Mouse (Mus musculus) heart, embryonic 11.5 days (tissue): ENCODE data around the gene Sema6d. TPM values are rescaled to one million over a fixed set of nuclear protein-coding genes. Genes with fewer than 3 reads are reported as not detected.

Source experiments
- ATAC-seq: fragments of 200-750 bp; cut with Nextera tagmentation; replicated peaks from 2 replicates; pipeline ENCODE4 v1.8.0; 2017; ENCODE audit warnings: moderate library complexity; ENCODE audit not compliant: insufficient number of reproducible peaks, low FRiP score, low TSS enrichment
- H3K27ac ChIP-seq: fragments of 300-500 bp; sonication (generic); 2 replicates; pipeline ENCODE4 v1.5.1; 2014; ENCODE audit warnings: mild to moderate bottlenecking, low read depth, low read length
- H3K27me3 ChIP-seq: fragments of 300-500 bp; sonication (generic); 2 replicates; pipeline ENCODE4 v1.6.1; 2014; ENCODE audit warnings: mild to moderate bottlenecking, low read length, mixed read lengths; ENCODE audit not compliant: control insufficient read depth, insufficient read depth
- H3K36me3 ChIP-seq: fragments of 300-500 bp; sonication (generic); 2 replicates; pipeline ENCODE4 v1.6.1; 2014; ENCODE audit warnings: mild to moderate bottlenecking, low read length, moderate library complexity, mixed read lengths; ENCODE audit not compliant: control insufficient read depth, insufficient read depth
- H3K4me1 ChIP-seq: fragments of 300-500 bp; sonication (generic); 2 replicates; pipeline ENCODE4 v1.6.1; 2014; ENCODE audit warnings: low read length; ENCODE audit not compliant: control insufficient read depth, insufficient read depth
- H3K4me2 ChIP-seq: fragments of 300-500 bp; sonication (generic); 2 replicates; pipeline ENCODE4 v1.6.1; 2014; ENCODE audit warnings: mild to moderate bottlenecking, moderate library complexity
- H3K4me3 ChIP-seq: fragments of 300-500 bp; sonication (generic); 2 replicates; pipeline ENCODE4 v1.5.1; 2014; ENCODE audit warnings: low read depth, low read length
- H3K9ac ChIP-seq: fragments of 300-500 bp; sonication (generic); 2 replicates; pipeline ENCODE4 v1.6.1; 2014; ENCODE audit warnings: mild to moderate bottlenecking, low read depth, low read length, moderate library complexity
- H3K9me3 ChIP-seq: fragments of 300-500 bp; sonication (generic); replicated peaks from 2 replicates; pipeline ENCODE4 v1.6.1; 2016; ENCODE audit warnings: low read length; ENCODE audit not compliant: control insufficient read depth
- WGBS: fragments of 180-500 bp; shearing (Covaris S2); extraction: QIAGEN DNeasy Blood & Tissue Kit; methylation state at CpG from one replicate; pipeline ENCODE4 v1.1.7; 2014; ENCODE audit not compliant: insufficient replicate concordance; 5-methylcytosine and 5-hydroxymethylcytosine counted together
- polyA plus RNA-seq: library from polyadenylated mRNA; unstranded; fragments of >200 nt; fragmentation: Nextera tagmentation; extraction: Ambion mirVana; gene quantifications from 2 replicates; pipeline ENCODE4 v1.2.1, GENCODE M21; 2014

The Sema6d gene
- polyA plus RNA-seq, 1 experiment from 2014 or later: 24.9 TPM

- no peak for ATAC-seq
- Histone ChIP-seq H3K27ac (no peak overlapping the region), H3K4me3 (no peak overlapping the region), H3K36me3 (no peaks in the 10 kb centered on the region), H3K4me2 (no peak overlapping the region), H3K27me3 (no peaks in the 10 kb centered on the region), H3K4me1 (peaks cover 11% of the 10 kb centered on the region), H3K9me3 (0 out of 2 replicates have a peak, but pooled peaks cover 2% of the 10 kb centered on the region), H3K9ac (no peak overlapping the region)
- WGBS: 77% methylated on average over 9 of the region's 9 CpGs
Observed at GRCm38 (mm10) chr2:124601702-124602378, 512.1 kb downstream of the Sema6d start.

GRCm38 (mm10) chr2:124602379-124602913 lies 512.7 kb downstream of the Sema6d start:
- Histone ChIP-seq H3K4me3 (no peak overlapping the region), H3K4me1 (peaks cover 14% of the 10 kb centered on the region), H3K36me3 (no peaks in the 10 kb centered on the region), H3K4me2 (no peak overlapping the region), H3K9me3 (0 out of 2 replicates have a peak, but pooled peaks cover 2% of the 10 kb centered on the region), H3K27me3 (no peaks in the 10 kb centered on the region), H3K9ac (no peak overlapping the region), H3K27ac (no peak overlapping the region)
- no peak for ATAC-seq
- WGBS: 42% methylated on average over 8 of the region's 8 CpGs

GRCm38 (mm10) chr2:124605341-124605740 lies 515.6 kb downstream of the Sema6d start:
- no peak for ATAC-seq
- H3K4me1 ChIP-seq: peaks cover 32% of the 10 kb centered on the region
- no peak overlapping the region for H3K9ac ChIP-seq
- no peak overlapping the region for H3K4me2 ChIP-seq
- H3K36me3 ChIP-seq: no peaks in the 10 kb centered on the region
- no peak overlapping the region for H3K4me3 ChIP-seq
- no peaks in the 10 kb centered on the region for H3K9me3 ChIP-seq
- 59% methylated on average over 1 of the region's 1 CpGs for WGBS
- no peaks in the 10 kb centered on the region for H3K27me3 ChIP-seq
- H3K27ac ChIP-seq: no peak overlapping the region

- no peak overlapping the region for H3K27ac ChIP-seq
- no peaks in the 10 kb centered on the region for H3K36me3 ChIP-seq
- no peaks in the 10 kb centered on the region for H3K27me3 ChIP-seq
- no peak for ATAC-seq
- H3K4me2 ChIP-seq: no peak overlapping the region
- 49% methylated on average over 5 of the region's 5 CpGs for WGBS
- H3K9me3 ChIP-seq: no peaks in the 10 kb centered on the region
- peaks cover 32% of the 10 kb centered on the region for H3K4me1 ChIP-seq
- no peak overlapping the region for H3K4me3 ChIP-seq
- H3K9ac ChIP-seq: no peak overlapping the region
Observed at GRCm38 (mm10) chr2:124607986-124608385, 518.2 kb downstream of the Sema6d start.

GRCm38 (mm10) chr2:124608546-124608945 lies 518.8 kb downstream of the Sema6d start:
- ATAC-seq: no peak
- H3K27me3 ChIP-seq: no peaks in the 10 kb centered on the region
- 70% methylated on average over 4 of the region's 4 CpGs for WGBS
- H3K36me3 ChIP-seq: no peaks in the 10 kb centered on the region
- no peak overlapping the region for H3K27ac ChIP-seq
- peak overlapping the region; percentile 62 for H3K4me2 ChIP-seq
- H3K9ac ChIP-seq: no peak overlapping the region
- peaks cover 35% of the 10 kb centered on the region for H3K4me1 ChIP-seq
- no peak overlapping the region for H3K4me3 ChIP-seq
- no peaks in the 10 kb centered on the region for H3K9me3 ChIP-seq

- Histone ChIP-seq H3K27ac (peak overlapping the region; percentile 95), H3K9ac (no peak overlapping the region; the same call in 1 of the 2 replicates), H3K4me3 (peak overlapping the region; percentile 59), H3K27me3 (no peaks in the 10 kb centered on the region), H3K9me3 (no peaks in the 10 kb centered on the region), H3K4me1 (peaks cover 39% of the 10 kb centered on the region), H3K36me3 (no peaks in the 10 kb centered on the region), H3K4me2 (peak overlapping the region; percentile 62)
- no peak for ATAC-seq
- 26% methylated on average over 5 of the region's 5 CpGs for WGBS
Observed at GRCm38 (mm10) chr2:124609014-124609413, 519.2 kb downstream of the Sema6d start.

GRCm38 (mm10) chr2:124609711-124610585 lies 520.2 kb downstream of the Sema6d start:
- Histone ChIP-seq H3K4me1 (peaks cover 40% of the 10 kb centered on the region), H3K27me3 (no peaks in the 10 kb centered on the region), H3K4me3 (peak overlapping the region; percentile 59), H3K4me2 (peak overlapping the region; percentile 62), H3K27ac (peak overlapping the region; percentile 95), H3K36me3 (no peaks in the 10 kb centered on the region), H3K9me3 (no peaks in the 10 kb centered on the region), H3K9ac (peak overlapping the region; percentile 76)
- under 1% methylated on average over 78 of the region's 80 CpGs for WGBS
- ATAC-seq: peak; percentile 90

GRCm38 (mm10) chr2:124610586-124611105 lies 520.9 kb downstream of the Sema6d start:
- H3K4me1 ChIP-seq: peaks cover 47% of the 10 kb centered on the region
- peak overlapping the region; percentile 59 for H3K4me3 ChIP-seq
- WGBS: under 1% methylated on average over 39 of the region's 39 CpGs
- H3K27ac ChIP-seq: peak overlapping the region; percentile 95
- no peaks in the 10 kb centered on the region for H3K36me3 ChIP-seq
- no peak for ATAC-seq
- H3K4me2 ChIP-seq: peak overlapping the region; percentile 62
- peak overlapping the region; percentile 76 for H3K9ac ChIP-seq
- H3K27me3 ChIP-seq: no peaks in the 10 kb centered on the region
- no peaks in the 10 kb centered on the region for H3K9me3 ChIP-seq
